Mouse (Mus musculus): ENCODE measurements around the gene Agtpbp1. TPM values are rescaled to one million over a fixed set of nuclear protein-coding genes. Genes with fewer than 3 reads are reported as not detected.

Gene Agtpbp1
- total RNA-seq, 2 experiments from 2014 or later, result 326 to 365 TPM

DNA sequence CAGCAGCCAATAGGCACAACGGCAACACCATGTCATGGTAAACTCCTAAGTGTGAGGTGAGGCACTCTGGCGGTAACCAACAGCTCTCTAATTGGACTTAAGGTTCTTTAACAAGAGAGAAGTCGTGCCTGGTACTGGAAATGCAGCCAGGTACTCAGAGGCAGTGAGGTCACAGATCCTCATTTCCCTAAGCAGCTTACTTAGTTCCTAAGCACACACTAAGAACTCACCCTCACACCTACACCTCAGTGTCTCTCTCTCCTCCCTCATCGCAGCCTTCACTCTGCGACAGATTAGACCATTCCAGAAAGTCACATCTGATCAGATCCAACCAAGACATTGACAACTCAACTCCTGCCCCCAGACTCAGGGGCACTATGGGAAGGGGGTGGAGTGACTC lies 45.0 kb downstream of the Agtpbp1 start:
- intact Hi-C loops (cut with DNase I), result loop anchor here (5.0 kb wide), 1 partner anchor 38 kb away; no protein-coding TSS in a partner anchor
- DNase-seq (ENCODE audit: low spot score in 2 of 2), result no peak

- intact Hi-C loops (cut with DNase I), result loop anchor here (10.0 kb wide), 1 partner anchor 186 kb away; no protein-coding TSS in a partner anchor
- DNase-seq (ENCODE audit: low spot score in 2 of 2), result no peak
These were observed 46.4 kb downstream of the Agtpbp1 start for GRCm38 (mm10) chr13:59538661-59539060.

- no peak for DNase-seq (ENCODE audit: low spot score in 2 of 2)
- intact Hi-C loops (cut with DNase I), result loop anchor here (10.0 kb wide), 1 partner anchor 188 kb away; no protein-coding TSS in a partner anchor
These were observed 48.4 kb downstream of the Agtpbp1 start for GRCm38 (mm10) chr13:59536631-59537030.

GRCm38 (mm10) chr13:59535746-59536145 lies 49.3 kb downstream of the Agtpbp1 start:
- intact Hi-C loops (cut with DNase I), result loop anchor here (10.0 kb wide), 1 partner anchor 189 kb away; no protein-coding TSS in a partner anchor
- no peak for DNase-seq (ENCODE audit: low spot score in 2 of 2)

DNA sequence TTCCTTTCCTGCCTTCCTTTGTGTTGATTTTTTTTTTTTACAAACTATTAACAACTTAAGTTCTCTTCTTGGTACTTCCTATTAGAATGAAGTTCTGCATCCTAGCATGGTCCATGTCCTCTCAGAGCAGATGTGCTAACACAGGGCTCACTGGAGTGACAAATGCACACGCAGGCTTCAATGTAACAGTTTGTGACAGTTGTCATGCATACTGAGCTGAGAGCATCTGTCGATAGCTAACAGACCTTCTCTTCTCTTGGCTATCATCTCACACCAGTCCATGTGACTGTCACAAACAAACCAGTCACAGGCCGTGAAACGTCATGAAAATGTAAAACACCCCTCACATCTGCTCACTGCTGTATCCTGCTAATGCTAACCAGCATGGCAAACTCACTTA lies 50.7 kb downstream of the Agtpbp1 start:
- DNase-seq (ENCODE audit: low spot score in 2 of 2), result no peak
- intact Hi-C loops (cut with DNase I), result loop anchor here (10.0 kb wide), 1 partner anchor 190 kb away; no protein-coding TSS in a partner anchor

DNA sequence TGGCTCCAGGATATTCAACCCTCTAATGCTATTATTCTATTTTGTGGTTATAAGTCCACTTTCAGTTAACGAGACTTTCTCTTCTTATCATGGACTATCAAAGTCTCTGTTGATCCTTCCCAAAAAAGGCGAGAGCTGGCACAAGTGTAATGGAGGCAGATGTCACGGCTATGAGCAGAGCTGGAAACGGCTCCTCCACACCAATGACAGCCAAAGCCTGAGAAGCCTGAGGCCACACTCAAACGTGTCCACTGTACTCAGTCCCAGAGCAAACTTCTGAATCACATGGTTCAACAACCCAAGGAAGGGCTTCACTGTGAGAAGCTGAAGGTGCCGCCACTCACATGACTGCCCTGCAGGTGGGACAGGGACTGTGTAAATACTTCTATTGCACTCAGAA lies 51.7 kb downstream of the Agtpbp1 start:
- DNase-seq (ENCODE audit: low spot score in 2 of 2), result no peak
- intact Hi-C loops (cut with DNase I), result loop anchor here (10.0 kb wide), 1 partner anchor 191 kb away; no protein-coding TSS in a partner anchor

DNA sequence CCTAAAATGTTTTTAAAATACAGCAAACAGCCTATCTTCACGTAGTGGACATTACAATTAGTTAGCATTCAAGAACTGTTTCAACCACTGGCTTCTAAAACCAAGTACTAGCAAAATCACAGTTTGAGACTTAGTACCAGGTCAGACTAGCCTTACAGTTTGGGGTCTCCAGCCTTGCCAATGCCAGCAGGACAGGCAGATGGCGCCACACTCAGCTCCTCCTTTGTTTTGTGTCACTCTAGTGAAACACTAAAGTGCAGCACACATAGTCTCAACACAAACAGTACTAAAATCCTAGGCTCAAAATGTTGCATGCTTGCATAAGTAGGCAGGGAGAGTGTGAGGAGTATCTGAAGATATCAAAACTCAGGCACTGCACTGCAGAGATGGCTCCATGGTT lies 53.8 kb downstream of the Agtpbp1 start:
- no peak for DNase-seq (ENCODE audit: low spot score in 2 of 2)
- intact Hi-C loops (cut with DNase I), result loop anchor here (10.0 kb wide), 1 partner anchor 194 kb away; no protein-coding TSS in a partner anchor

GRCm38 (mm10) chr13:59530491-59530890 lies 54.5 kb downstream of the Agtpbp1 start:
- intact Hi-C loops (cut with DNase I), result loop anchor here (10.0 kb wide), 1 partner anchor 194 kb away; no protein-coding TSS in a partner anchor

DNA sequence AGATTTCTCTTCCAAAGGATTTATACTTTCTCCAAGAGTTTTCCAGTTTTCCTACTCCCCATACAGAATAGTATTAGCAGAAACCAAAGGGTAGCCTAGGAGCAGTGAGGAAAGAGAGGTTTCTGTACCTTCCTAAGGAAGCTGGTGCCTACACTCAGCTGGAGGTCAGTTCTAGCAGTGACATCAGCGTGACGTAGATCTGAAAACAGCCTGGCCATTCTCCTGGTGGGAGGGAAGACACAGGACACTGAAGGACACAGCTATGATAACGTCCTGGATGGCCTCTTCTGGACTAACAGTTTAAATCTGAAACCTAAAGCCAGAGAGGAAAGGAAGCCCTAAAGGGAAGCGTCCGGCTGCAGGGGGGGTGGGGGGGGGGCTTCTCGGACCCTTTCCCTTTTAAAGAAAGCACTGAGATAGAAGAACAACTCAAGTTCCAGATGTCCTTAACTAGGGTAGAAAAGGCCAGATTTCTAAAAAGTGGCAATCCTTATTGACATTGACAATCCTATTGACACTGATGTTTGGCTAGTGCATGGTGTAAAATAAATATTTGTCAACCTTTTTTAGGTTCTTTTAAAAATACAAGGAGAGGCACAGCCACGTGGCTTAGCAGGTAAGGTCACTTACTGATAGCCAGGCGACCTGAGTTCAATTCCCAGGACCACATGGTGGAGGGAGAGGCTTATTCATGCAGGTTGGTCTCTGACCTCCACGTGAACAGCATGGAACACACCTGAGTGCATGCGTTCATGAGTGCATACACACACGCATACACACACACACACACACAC lies 63.6 kb downstream of the Agtpbp1 start:
- DNase-seq (ENCODE audit: low spot score in 2 of 2), result no peak
- intact Hi-C loops (cut with DNase I), result no loop called here

More at GRCm38 (mm10) chr13:59530491-59530890, 54.5 kb downstream of the Agtpbp1 start:
- no peak for DNase-seq (ENCODE audit: low spot score in 2 of 2)

DNA sequence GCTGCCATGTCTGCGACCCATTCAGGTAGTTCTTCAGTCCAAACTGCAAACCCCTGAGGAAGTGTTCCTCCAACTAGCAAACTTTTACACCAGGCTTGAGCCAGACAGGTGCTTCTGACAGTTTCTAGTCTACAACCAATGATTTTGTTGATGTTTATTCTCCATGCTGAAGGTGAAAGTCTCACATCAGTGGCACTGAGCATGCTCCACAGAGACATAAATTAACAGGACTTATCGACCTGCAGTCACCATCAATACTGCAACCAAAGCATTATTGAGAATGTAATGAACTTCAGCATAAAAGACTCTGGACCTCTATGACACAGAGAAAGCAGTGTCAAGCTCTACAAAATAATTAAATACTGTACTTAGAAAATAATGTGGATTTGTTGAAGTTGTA lies 64.2 kb downstream of the Agtpbp1 start:
- intact Hi-C loops (cut with DNase I), result no loop called here
- no peak for DNase-seq (ENCODE audit: low spot score in 2 of 2)

GRCm38 (mm10) chr13:59519479-59519878 lies 65.5 kb downstream of the Agtpbp1 start:
- intact Hi-C loops (cut with DNase I), result no loop called here
- no peak for DNase-seq (ENCODE audit: low spot score in 2 of 2)

DNA sequence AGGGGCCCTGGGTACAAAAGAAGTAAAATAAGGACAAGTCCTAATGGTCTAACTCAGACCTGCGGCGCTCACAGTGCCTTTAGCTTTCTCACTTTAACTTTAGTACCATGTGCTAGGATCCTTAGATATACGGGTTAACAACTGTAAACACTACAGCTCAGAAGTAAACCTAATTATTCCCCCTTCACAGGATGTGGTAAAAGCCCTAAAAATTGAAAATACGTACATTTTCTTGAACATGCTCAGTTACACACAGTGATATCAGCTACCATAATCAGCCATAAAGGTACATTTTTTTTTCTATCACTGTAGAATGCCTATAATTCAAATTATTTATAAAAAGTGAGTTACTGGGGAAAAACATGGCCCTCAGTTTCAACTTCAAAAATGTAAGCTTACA lies 67.0 kb downstream of the Agtpbp1 start:
- DNase-seq (ENCODE audit: low spot score in 2 of 2), result no peak
- intact Hi-C loops (cut with DNase I), result no loop called here

- no peak for DNase-seq (ENCODE audit: low spot score in 2 of 2)
- intact Hi-C loops (cut with DNase I), result no loop called here
These were observed 70.0 kb downstream of the Agtpbp1 start for GRCm38 (mm10) chr13:59515074-59515473.

GRCm38 (mm10) chr13:59509644-59510366 lies 75.2 kb downstream of the Agtpbp1 start:
- intact Hi-C loops (cut with DNase I), result no loop called here
- DNase-seq (ENCODE audit: low spot score in 2 of 2), result no peak

GRCm38 (mm10) chr13:59508584-59508983 lies 76.4 kb downstream of the Agtpbp1 start:
- intact Hi-C loops (cut with DNase I), result no loop called here
- DNase-seq (ENCODE audit: low spot score in 2 of 2), result no peak

DNA sequence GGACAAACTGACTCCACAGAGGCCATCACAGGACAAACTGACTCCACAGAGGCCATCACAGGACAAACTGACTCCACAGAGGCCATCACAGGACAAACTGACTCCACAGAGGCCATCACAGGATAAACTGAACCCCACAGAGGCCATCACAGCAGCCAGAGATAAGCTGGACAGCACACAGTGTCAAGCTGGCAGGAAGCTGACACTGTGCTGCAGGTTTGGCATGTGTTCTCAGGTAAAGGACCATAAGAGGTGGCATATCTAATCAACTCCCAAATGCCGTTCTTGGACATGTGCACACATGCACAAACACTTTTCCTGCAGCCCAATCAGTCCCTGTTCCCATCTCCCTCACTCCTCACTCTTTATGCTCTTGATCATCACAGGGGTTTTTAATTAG lies 78.6 kb downstream of the Agtpbp1 start:
- DNase-seq (ENCODE audit: low spot score in 2 of 2), result no peak
- intact Hi-C loops (cut with DNase I), result no loop called here

DNA sequence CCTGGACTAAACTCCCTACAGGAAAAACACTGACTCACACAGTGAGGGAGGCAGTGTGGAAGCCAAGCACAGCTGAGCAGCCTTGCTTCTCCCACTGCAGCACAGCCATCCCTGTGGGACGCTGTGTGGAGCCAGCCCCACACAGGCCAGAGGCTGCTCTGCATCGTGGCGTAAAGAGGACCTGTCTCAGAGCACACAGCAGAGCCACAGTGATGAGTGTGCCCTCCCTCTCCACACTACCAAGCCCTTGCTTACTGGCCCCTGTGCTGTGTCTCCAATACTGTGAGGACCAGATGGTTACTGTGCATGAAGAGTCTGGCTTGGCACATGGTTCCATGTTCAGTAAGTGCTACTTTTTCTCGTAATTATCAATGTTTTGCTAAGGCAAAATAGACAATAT lies 79.2 kb downstream of the Agtpbp1 start:
- no peak for DNase-seq (ENCODE audit: low spot score in 2 of 2)
- intact Hi-C loops (cut with DNase I), result no loop called here

GRCm38 (mm10) chr13:59503581-59503980 lies 81.4 kb downstream of the Agtpbp1 start:
- DNase-seq (ENCODE audit: low spot score in 2 of 2), result no peak
- intact Hi-C loops (cut with DNase I), result loop anchor here (5.0 kb wide), 1 partner anchor 39 kb away; no protein-coding TSS in a partner anchor

- intact Hi-C loops (cut with DNase I), result loop anchor here (5.0 kb wide), 1 partner anchor 42 kb away; no protein-coding TSS in a partner anchor
- DNase-seq (ENCODE audit: low spot score in 2 of 2), result no peak
These were observed 85.2 kb downstream of the Agtpbp1 start for GRCm38 (mm10) chr13:59499831-59500230.

DNA sequence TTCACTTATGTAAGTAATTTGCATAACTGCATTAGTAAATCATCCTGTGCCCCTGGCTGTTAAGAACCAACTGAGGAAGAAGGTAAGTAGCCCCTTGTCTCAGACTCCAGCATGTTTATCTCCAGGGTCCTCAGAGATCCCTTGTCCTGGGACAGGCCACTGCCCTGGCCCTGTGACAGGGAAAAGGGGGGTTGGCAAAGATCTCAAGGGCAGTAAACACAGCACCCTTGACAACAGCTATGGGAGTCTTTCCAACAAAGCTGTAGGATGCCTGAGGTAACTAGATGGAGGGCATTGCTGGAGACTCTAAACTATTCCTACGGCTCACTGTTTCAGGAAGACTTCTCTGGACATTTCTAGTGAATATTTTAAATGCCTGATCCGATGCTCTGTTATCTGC lies 85.7 kb downstream of the Agtpbp1 start:
- DNase-seq (ENCODE audit: low spot score in 2 of 2), result no peak
- intact Hi-C loops (cut with DNase I), result no loop called here
